Mouse (Mus musculus): ENCODE measurements around the gene AW551984. TPM values are rescaled to one million over a fixed set of nuclear protein-coding genes. Genes with fewer than 3 reads are reported as not detected.

Gene AW551984
- polyA plus RNA-seq, 1 experiment, result not detected

DNA sequence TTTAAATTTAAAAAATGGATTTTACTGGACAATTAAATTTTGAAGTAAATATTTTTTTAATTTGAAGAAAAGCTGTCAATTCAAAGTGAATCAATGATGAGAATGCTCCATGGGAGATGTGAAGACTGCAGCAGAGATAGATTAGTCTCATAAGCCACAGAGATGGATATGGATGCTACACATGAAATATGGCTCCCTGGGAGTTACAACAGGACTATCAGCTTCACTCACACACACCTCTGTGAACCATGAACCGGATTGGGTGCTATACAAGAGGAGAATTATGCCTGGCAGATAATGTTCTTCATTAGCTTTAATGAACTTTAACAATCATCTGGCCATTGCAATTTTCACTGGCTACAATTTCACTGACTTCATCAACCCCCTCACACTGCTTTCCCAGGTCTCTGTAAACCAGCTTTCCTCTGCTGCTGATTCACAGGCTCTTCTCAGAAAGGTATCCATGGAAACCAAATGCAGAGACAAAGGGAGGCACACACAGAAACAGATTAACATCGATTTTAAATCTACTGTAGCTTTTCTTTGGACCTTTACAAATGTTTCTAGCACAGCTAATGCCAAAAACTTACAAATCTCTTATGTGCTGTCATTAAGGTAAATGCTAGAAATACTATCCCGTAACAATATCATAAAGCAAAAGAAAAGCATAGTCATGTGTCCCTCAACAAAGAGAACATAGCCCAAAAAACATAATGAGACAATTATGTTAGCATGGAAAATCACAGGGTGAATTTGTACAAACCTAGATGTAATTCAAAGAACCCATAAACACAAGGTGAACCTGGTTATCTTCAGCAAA, 46.5 kb downstream of the AW551984 start:
- no peak for TF ChIP-seq GATA1 (IDR thresholded peaks at IDR 0.05; ENCODE audit: low read length)

GRCm38 (mm10) chr9:39553946-39554345, 50.3 kb downstream of the AW551984 start, which contains the start of gene Olfr958:
Gene Olfr958, minus strand, starts transcription at chr9:39554054.
- TF ChIP-seq GATA1 (IDR thresholded peaks at IDR 0.05; ENCODE audit: low read length), result no peak

GRCm38 (mm10) chr9:39550806-39551205, 53.4 kb downstream of the AW551984 start:
- no peak for TF ChIP-seq GATA1 (IDR thresholded peaks at IDR 0.05; ENCODE audit: low read length)

Other genes with a start within 250 kb of the AW551984 start
- gene Olfr951, start 217.0 kb downstream of the AW551984 start, polyA plus RNA-seq (2012), result not detected in 2 replicates
- not detected in 2 replicates for gene Olfr952, start 177.3 kb downstream of the AW551984 start, polyA plus RNA-seq (2012)
- not detected in 2 replicates for gene Olfr954, start 147.7 kb downstream of the AW551984 start, polyA plus RNA-seq (2012)
- not detected in 2 replicates for gene Olfr955, start 132.5 kb downstream of the AW551984 start, polyA plus RNA-seq (2012)
- not detected in 2 replicates for gene Olfr44, start 110.4 kb downstream of the AW551984 start, polyA plus RNA-seq (2012)
- not detected in 2 replicates for gene Olfr957, start 88.6 kb downstream of the AW551984 start, polyA plus RNA-seq (2012)
- not detected in 2 replicates for gene Olfr958, start 50.3 kb downstream of the AW551984 start, polyA plus RNA-seq (2012)
- not detected in 2 replicates for gene Olfr959, start 28.8 kb downstream of the AW551984 start, polyA plus RNA-seq (2012)
- gene Olfr148, start 6.3 kb upstream of the AW551984 start, polyA plus RNA-seq (2012), result not detected in 2 replicates
- gene Olfr960, start 17.0 kb upstream of the AW551984 start, polyA plus RNA-seq (2012), result not detected in 2 replicates
- not detected in 2 replicates for gene Olfr961, start 40.7 kb upstream of the AW551984 start, polyA plus RNA-seq (2012)
- not detected in 2 replicates for gene Olfr963, start 62.8 kb upstream of the AW551984 start, polyA plus RNA-seq (2012)
- not detected in 2 replicates for gene Olfr149, start 102.7 kb upstream of the AW551984 start, polyA plus RNA-seq (2012)
- not detected in 2 replicates for gene Olfr965, start 107.0 kb upstream of the AW551984 start, polyA plus RNA-seq (2012)
- gene Olfr150, start 126.6 kb upstream of the AW551984 start, polyA plus RNA-seq (2012), result not detected in 2 replicates
- not detected in 2 replicates for gene Olfr967, start 141.8 kb upstream of the AW551984 start, polyA plus RNA-seq (2012)
- not detected in 2 replicates for gene Olfr968, start 178.8 kb upstream of the AW551984 start, polyA plus RNA-seq (2012)
- gene Olfr969, start 186.5 kb upstream of the AW551984 start, polyA plus RNA-seq (2012), result not detected in 2 replicates
- gene Olfr970, start 204.5 kb upstream of the AW551984 start, polyA plus RNA-seq (2012), result not detected in 2 replicates
- not detected in 2 replicates for gene Olfr971, start 232.5 kb upstream of the AW551984 start, polyA plus RNA-seq (2012)